Mouse (Mus musculus): ENCODE results near the gene Gm45062.

DNA sequence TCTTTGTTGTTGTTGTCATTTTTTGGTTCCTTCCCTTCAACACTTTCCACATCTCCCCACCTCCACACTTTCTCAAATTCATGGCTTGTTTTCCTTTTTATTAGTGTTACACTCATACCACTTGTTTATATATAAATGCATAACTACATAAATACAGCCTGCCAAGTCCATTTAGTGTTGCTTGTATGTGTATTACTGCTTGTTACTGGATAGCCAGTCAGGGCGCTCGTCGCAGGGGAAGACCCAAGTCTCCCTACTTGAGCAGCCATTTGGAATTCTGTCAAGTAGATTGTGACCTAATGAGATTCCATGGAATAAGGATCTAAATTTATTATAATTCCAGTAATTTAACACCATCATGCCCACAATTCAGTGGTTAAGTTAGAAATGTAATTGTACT is 260.4 kb downstream of the Gm45062 start:
- TF ChIP-seq CTCF (IDR thresholded peaks at IDR 0.05; ENCODE audit: insufficient read depth, low read length) (no peak), POLR2A (IDR thresholded peaks at IDR 0.05; ENCODE audit: borderline replicate concordance, extremely low read depth, low read depth, low read length) (no peak)
